Mouse (Mus musculus): ENCODE results near the gene Tmem185b. TPM values are rescaled to one million over a fixed set of nuclear protein-coding genes. Genes with fewer than 3 reads are reported as not detected.

Gene Tmem185b
- total and polyA plus RNA-seq, 2 experiments = 6.6 to 14.2 TPM

DNA sequence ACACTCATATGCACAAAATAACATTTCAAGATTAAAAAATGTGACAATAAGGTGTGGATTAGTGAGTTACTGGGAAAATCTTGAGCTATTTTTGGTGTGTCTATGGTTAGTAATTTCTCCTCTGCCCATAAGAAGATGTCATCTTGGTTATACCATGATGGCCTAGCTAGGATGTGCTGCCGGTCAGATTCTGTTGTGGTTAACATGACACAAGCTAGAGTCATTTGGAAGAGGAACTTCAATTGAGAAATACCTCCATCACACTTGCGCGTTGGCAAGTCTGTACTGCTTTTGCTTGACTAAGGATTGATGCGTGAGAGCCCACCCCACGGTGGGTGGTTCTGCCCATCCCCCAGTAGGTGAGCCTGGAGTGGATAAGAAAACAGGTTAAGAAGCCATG, 8.4 kb downstream of the Tmem185b start:
- 89% methylated on average over 5 of the region's 5 CpGs for WGBS
- Histone ChIP-seq H3K4me3 (ENCODE audit: insufficient read depth, low read depth, low read length) (no peak overlapping the region), H3K79me2 (ENCODE audit: control insufficient read depth, insufficient read depth, low read length) (no peaks in the 10 kb centered on the region), H3K36me3 (ENCODE audit: control insufficient read depth, insufficient read depth, low read length) (no peaks in the 10 kb centered on the region), H3K4me1 (ENCODE audit: control insufficient read depth, insufficient read depth, low read length) (no peaks in the 10 kb centered on the region), H3K27me3 (ENCODE audit: control insufficient read depth, insufficient read depth, low read length) (no peaks in the 10 kb centered on the region), H3K9ac (ENCODE audit: low read depth, low read length) (no peak overlapping the region), H3K27ac (replicated peaks; ENCODE audit: insufficient read depth, low read depth, low read length) (no peak overlapping the region)
- TF ChIP-seq POLR2A (IDR thresholded peaks at IDR 0.05; ENCODE audit: extremely low read depth, insufficient read depth, low read length) (no peak), CTCF (IDR thresholded peaks at IDR 0.05; ENCODE audit: low read depth, low read length) (no peak)
- no peak for DNase-seq (ENCODE audit: extremely low read depth, low read depth, low spot score)

DNA sequence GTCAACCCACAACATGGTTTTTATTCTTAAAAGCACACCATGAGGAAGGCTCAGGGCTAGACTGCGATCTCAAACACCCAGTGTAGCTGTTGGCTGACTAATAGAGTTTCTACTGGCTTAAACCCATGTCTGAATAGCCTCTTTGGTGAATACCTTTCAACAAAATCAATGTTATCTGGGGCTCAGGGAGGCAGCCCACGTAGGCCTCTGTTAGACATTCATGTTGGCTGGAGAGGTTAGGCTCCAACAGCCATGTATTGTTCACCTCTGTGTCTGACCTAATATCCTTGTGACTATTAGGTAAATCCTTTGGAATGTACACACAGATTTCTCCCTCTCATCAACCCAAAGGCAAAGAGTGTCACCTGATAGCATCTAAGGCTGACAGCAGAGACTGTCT, 10.2 kb downstream of the Tmem185b start:
- Histone ChIP-seq H3K27me3 (ENCODE audit: control insufficient read depth, insufficient read depth, low read length) (no peaks in the 10 kb centered on the region), H3K36me3 (ENCODE audit: control insufficient read depth, insufficient read depth, low read length) (no peaks in the 10 kb centered on the region), H3K4me3 (ENCODE audit: insufficient read depth, low read depth, low read length) (no peak overlapping the region), H3K79me2 (ENCODE audit: control insufficient read depth, insufficient read depth, low read length) (no peaks in the 10 kb centered on the region), H3K27ac (replicated peaks; ENCODE audit: insufficient read depth, low read depth, low read length) (no peak overlapping the region), H3K9ac (ENCODE audit: low read depth, low read length) (no peak overlapping the region), H3K4me1 (ENCODE audit: control insufficient read depth, insufficient read depth, low read length) (peaks cover 4% of the 10 kb centered on the region; the same call in 1 of the 2 replicates)
- no peak for DNase-seq (ENCODE audit: extremely low read depth, low read depth, low spot score)
- 75% methylated on average over 2 of the region's 2 CpGs for WGBS
- TF ChIP-seq POLR2A (IDR thresholded peaks at IDR 0.05; ENCODE audit: extremely low read depth, insufficient read depth, low read length) (no peak), CTCF (IDR thresholded peaks at IDR 0.05; ENCODE audit: low read depth, low read length) (no peak)

DNA sequence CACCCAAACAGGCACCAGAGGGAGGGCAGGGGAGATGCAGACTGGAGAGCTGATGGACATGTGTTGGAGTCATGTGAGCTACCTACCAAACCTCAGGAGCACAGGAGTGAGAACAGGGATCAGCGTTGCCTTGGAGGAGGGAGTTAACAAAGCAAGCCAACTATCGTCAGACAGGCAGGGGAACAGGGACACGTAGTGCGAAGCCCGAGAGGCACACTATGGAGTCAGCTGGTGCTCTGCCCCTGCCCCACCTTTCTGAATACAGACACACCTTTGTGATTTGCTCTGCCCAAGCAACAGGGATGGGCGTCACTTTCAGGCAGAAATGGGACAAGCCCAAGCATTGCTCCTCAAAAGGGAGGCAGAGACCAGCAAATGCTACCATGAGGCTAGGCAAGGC, 11.7 kb downstream of the Tmem185b start:
- Histone ChIP-seq H3K27me3 (ENCODE audit: control insufficient read depth, insufficient read depth, low read length) (no peaks in the 10 kb centered on the region), H3K4me1 (ENCODE audit: control insufficient read depth, insufficient read depth, low read length) (peaks cover 6% of the 10 kb centered on the region; the same call in 1 of the 2 replicates), H3K79me2 (ENCODE audit: control insufficient read depth, insufficient read depth, low read length) (no peaks in the 10 kb centered on the region), H3K9ac (ENCODE audit: low read depth, low read length) (no peak overlapping the region), H3K4me3 (ENCODE audit: insufficient read depth, low read depth, low read length) (no peak overlapping the region), H3K27ac (replicated peaks; ENCODE audit: insufficient read depth, low read depth, low read length) (no peak overlapping the region), H3K36me3 (ENCODE audit: control insufficient read depth, insufficient read depth, low read length) (no peaks in the 10 kb centered on the region)
- WGBS = 94% methylated on average over 6 of the region's 6 CpGs
- no peak for DNase-seq (ENCODE audit: extremely low read depth, low read depth, low spot score)
- TF ChIP-seq CTCF (IDR thresholded peaks at IDR 0.05; ENCODE audit: low read depth, low read length) (no peak), POLR2A (IDR thresholded peaks at IDR 0.05; ENCODE audit: extremely low read depth, insufficient read depth, low read length) (no peak)

DNA sequence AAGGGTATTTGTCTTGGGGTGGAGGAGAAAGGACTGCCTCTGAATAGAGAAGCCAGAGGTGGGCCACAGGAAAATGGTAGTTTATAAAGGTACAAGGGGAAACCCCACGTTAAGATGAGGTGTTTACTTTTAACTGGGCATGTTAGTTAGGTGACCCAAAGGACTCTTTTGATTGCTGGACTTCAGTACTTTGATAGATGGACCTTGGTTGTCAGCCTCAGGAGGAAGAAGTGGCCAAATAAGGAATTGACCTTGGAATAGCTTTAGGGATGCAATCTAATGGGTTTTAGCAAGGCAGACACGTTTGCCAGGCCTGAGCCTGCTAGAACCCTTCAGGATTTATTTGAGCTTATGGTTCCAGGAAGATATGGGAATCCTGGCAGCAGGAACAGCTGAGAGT, 13.3 kb downstream of the Tmem185b start:
- H3K36me3 ChIP-seq (ENCODE audit: control insufficient read depth, insufficient read depth, low read length) = no peaks in the 10 kb centered on the region
- H3K27me3 ChIP-seq (ENCODE audit: control insufficient read depth, insufficient read depth, low read length) = no peaks in the 10 kb centered on the region
- no peak overlapping the region for H3K4me3 ChIP-seq (ENCODE audit: insufficient read depth, low read depth, low read length)
- TF ChIP-seq POLR2A (IDR thresholded peaks at IDR 0.05; ENCODE audit: extremely low read depth, insufficient read depth, low read length) (no peak), CTCF (IDR thresholded peaks at IDR 0.05; ENCODE audit: low read depth, low read length) (no peak)
- 13% methylated on average over 2 of the region's 2 CpGs for WGBS
- peaks cover 6% of the 10 kb centered on the region; the same call in 1 of the 2 replicates for H3K4me1 ChIP-seq (ENCODE audit: control insufficient read depth, insufficient read depth, low read length)
- H3K9ac ChIP-seq (ENCODE audit: low read depth, low read length) = no peak overlapping the region
- no peak overlapping the region for H3K27ac ChIP-seq (replicated peaks; ENCODE audit: insufficient read depth, low read depth, low read length)
- no peaks in the 10 kb centered on the region for H3K79me2 ChIP-seq (ENCODE audit: control insufficient read depth, insufficient read depth, low read length)
- DNase-seq (ENCODE audit: extremely low read depth, low read depth, low spot score) = peak; percentile 66

DNA sequence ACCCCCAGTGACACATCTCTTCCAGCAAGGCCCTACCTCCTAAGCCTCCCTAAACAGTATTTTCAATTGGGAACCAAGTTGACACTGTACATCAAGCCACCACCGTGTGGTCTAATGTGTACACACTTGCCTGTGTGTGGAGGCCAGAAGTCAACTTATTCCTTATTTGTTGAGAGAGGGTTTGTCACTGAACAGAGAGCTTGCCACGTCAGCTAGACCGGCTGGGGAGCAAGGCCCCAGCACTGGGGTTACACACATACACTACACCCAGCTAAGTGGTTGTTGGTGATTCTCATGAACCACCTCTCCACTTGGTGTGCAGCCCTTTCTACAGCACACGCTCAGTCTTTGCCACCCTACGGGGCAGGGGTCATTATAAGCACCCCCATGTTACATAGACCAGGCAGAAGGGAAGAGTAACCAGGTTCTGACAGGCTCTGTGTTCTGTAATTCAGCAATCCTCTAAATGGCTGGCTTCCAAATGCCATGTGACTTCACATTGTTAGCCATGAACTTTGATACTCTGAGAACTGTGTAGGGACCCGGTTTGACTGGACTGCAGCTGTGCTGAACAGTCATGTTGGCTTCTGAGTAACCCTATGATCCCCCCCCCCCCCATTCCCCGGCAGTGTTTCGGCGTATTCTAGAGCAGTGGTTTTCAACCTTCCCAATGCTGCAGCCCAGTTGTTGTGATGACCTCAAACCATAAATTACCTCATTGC, 15.0 kb downstream of the Tmem185b start:
- Histone ChIP-seq H3K79me2 (ENCODE audit: control insufficient read depth, insufficient read depth, low read length) (no peaks in the 10 kb centered on the region), H3K36me3 (ENCODE audit: control insufficient read depth, insufficient read depth, low read length) (no peaks in the 10 kb centered on the region), H3K27me3 (ENCODE audit: control insufficient read depth, insufficient read depth, low read length) (no peaks in the 10 kb centered on the region), H3K4me1 (ENCODE audit: control insufficient read depth, insufficient read depth, low read length) (peaks cover 6% of the 10 kb centered on the region; the same call in 1 of the 2 replicates), H3K27ac (replicated peaks; ENCODE audit: insufficient read depth, low read depth, low read length) (peak overlapping the region; percentile 51; the same call in 1 of the 2 replicates), H3K4me3 (ENCODE audit: insufficient read depth, low read depth, low read length) (no peak overlapping the region), H3K9ac (ENCODE audit: low read depth, low read length) (no peak overlapping the region; the same call in 1 of the 2 replicates)
- TF ChIP-seq CTCF (IDR thresholded peaks at IDR 0.05; ENCODE audit: low read depth, low read length) (no peak), POLR2A (IDR thresholded peaks at IDR 0.05; ENCODE audit: extremely low read depth, insufficient read depth, low read length) (no peak)
- 18% methylated on average over 9 of the region's 9 CpGs for WGBS
- DNase-seq (ENCODE audit: extremely low read depth, low read depth, low spot score) = peak; percentile 90

DNA sequence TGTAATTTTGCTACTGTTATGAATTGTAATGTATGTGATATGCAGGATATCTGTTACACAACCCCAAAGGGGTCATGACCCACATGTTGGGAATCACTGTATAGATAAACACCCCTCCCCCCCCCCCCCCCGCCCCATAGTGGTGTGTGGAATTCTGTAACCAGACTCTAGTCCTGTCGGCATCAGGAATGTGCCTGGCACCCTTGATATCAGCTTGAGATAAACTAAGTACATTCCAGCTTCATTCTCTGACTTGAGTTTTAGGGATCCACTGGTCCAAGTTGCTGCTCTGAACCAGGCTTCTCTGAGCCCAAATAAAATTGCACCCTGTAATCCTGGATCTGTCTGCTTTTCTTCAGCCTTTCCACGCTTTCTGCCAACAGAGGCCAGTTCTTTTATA, 15.6 kb downstream of the Tmem185b start:
- WGBS = 58% methylated on average over 3 of the region's 3 CpGs

More for the DNA sequence above, 15.6 kb downstream of the Tmem185b start:
- no peaks in the 10 kb centered on the region for H3K79me2 ChIP-seq (ENCODE audit: control insufficient read depth, insufficient read depth, low read length)
- H3K9ac ChIP-seq (ENCODE audit: low read depth, low read length) = no peak overlapping the region
- no peak for DNase-seq (ENCODE audit: extremely low read depth, low read depth, low spot score)
- H3K4me1 ChIP-seq (ENCODE audit: control insufficient read depth, insufficient read depth, low read length) = peaks cover 6% of the 10 kb centered on the region; the same call in 1 of the 2 replicates
- no peak overlapping the region for H3K4me3 ChIP-seq (ENCODE audit: insufficient read depth, low read depth, low read length)
- H3K27ac ChIP-seq (replicated peaks; ENCODE audit: insufficient read depth, low read depth, low read length) = no peak overlapping the region
- H3K36me3 ChIP-seq (ENCODE audit: control insufficient read depth, insufficient read depth, low read length) = no peaks in the 10 kb centered on the region
- no peaks in the 10 kb centered on the region for H3K27me3 ChIP-seq (ENCODE audit: control insufficient read depth, insufficient read depth, low read length)
- TF ChIP-seq POLR2A (IDR thresholded peaks at IDR 0.05; ENCODE audit: extremely low read depth, insufficient read depth, low read length) = no peak
- TF ChIP-seq CTCF (IDR thresholded peaks at IDR 0.05; ENCODE audit: low read depth, low read length) = no peak

Measured in liver, adult 2 months (tissue).